Mouse (Mus musculus): ENCODE data around the gene Sparc. TPM values are rescaled to one million over a fixed set of nuclear protein-coding genes. Genes with fewer than 3 reads are reported as not detected.

The Sparc gene
- polyA plus RNA-seq, 1 experiment = 350 TPM

DNA sequence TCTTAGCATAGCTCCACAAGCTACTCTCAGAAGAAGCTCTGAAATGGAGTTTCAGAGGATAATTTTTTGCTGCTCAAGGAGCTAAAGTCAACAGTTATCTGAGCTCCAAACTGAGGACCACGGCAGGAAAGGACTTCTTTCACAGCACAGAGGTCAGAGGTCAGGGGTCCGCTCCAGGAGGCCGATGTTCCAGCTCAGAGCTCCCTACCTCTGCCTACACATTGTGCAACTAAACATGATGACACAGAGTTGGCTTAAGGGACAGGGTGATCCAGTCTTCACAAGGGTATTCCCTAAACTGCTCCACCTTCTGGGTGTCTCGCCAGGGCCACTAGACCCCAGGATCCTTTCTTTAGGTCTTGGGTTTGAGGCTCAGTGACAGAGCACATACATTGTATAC, 35.5 kb upstream of the Sparc start:
- Histone ChIP-seq H3K27me3 (ENCODE audit: control insufficient read depth, insufficient read depth, low read length) (no peaks in the 10 kb centered on the region), H3K4me1 (ENCODE audit: control insufficient read depth, insufficient read depth, insufficient read length, low read length) (peaks cover 11% of the 10 kb centered on the region), H3K4me3 (ENCODE audit: low read depth, low read length) (no peak overlapping the region), H3K36me3 (ENCODE audit: control insufficient read depth, insufficient read depth, low read length) (peaks cover 3% of the 10 kb centered on the region; the same call in 1 of the 2 replicates), H3K27ac (ENCODE audit: insufficient read depth, low read depth, low read length) (no peak overlapping the region)
- WGBS = 65% methylated on average over 4 of the region's 4 CpGs
- TF ChIP-seq POLR2A (IDR thresholded peaks at IDR 0.05; ENCODE audit: low read depth, low read length) = no peak
- no peak for TF ChIP-seq CTCF (IDR thresholded peaks at IDR 0.05; ENCODE audit: extremely low read depth, insufficient read length, insufficient replicate concordance, low read depth, low read length)

DNA sequence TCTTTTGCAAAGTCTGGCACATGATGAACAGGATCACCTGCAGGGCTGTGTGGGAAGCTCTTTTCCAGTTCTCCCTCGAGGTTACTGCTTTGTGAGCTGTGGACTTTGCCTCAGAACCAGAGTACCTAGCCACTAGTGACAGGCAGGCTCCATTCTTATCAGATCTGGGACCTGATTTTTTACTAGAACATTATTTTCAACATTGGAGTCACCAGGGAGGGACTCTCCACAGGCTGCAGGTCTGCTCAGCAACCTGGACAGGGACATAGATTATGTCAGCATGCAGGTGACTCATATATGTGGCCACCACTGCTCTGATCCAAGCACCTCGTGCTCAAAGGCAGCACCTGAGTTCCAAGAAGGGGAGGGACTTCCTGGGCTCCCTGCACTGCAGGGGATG, 32.2 kb upstream of the Sparc start:
- Histone ChIP-seq H3K4me1 (ENCODE audit: control insufficient read depth, insufficient read depth, insufficient read length, low read length) (peaks cover 6% of the 10 kb centered on the region), H3K36me3 (ENCODE audit: control insufficient read depth, insufficient read depth, low read length) (peaks cover 15% of the 10 kb centered on the region), H3K4me3 (ENCODE audit: low read depth, low read length) (no peak overlapping the region), H3K27ac (ENCODE audit: insufficient read depth, low read depth, low read length) (no peak overlapping the region), H3K27me3 (ENCODE audit: control insufficient read depth, insufficient read depth, low read length) (no peaks in the 10 kb centered on the region)
- 18% methylated on average over 2 of the region's 2 CpGs for WGBS
- TF ChIP-seq CTCF (IDR thresholded peaks at IDR 0.05; ENCODE audit: extremely low read depth, insufficient read length, insufficient replicate concordance, low read depth, low read length) (no peak), POLR2A (IDR thresholded peaks at IDR 0.05; ENCODE audit: low read depth, low read length) (no peak)

DNA sequence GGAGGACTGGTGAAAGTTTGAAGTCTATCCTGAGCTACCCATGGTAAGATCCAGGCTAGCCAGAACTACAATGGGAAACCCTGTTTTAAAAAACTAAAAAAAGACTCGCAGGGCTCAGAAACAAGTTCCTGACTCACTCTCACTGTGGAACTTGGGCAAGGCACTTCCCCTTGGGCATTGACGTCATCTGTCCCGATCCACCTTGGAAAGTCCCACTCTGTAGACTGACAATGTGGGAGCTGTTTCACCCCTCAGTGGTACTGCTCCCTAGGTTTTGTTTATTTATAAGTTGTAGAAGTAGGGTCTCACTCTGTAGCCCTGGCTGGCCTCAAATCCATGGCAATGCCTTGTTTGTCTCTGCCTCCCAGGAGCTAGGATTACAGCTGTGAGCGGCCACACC, 30.7 kb upstream of the Sparc start:
- no peaks in the 10 kb centered on the region for H3K27me3 ChIP-seq (ENCODE audit: control insufficient read depth, insufficient read depth, low read length)
- H3K4me3 ChIP-seq (ENCODE audit: low read depth, low read length) = no peak overlapping the region
- H3K36me3 ChIP-seq (ENCODE audit: control insufficient read depth, insufficient read depth, low read length) = peaks cover 28% of the 10 kb centered on the region
- H3K4me1 ChIP-seq (ENCODE audit: control insufficient read depth, insufficient read depth, insufficient read length, low read length) = peaks cover 6% of the 10 kb centered on the region
- peak overlapping the region; percentile 31; the same call in 1 of the 2 replicates for H3K27ac ChIP-seq (ENCODE audit: insufficient read depth, low read depth, low read length)
- WGBS = 86% methylated on average over 4 of the region's 4 CpGs
- no peak for TF ChIP-seq POLR2A (IDR thresholded peaks at IDR 0.05; ENCODE audit: low read depth, low read length)
- no peak for TF ChIP-seq CTCF (IDR thresholded peaks at IDR 0.05; ENCODE audit: extremely low read depth, insufficient read length, insufficient replicate concordance, low read depth, low read length)

GRCm38 (mm10) chr11:55450311-55450710, 27.3 kb upstream of the Sparc start:
- peaks cover 2% of the 10 kb centered on the region; the same call in 1 of the 2 replicates for H3K4me1 ChIP-seq (ENCODE audit: control insufficient read depth, insufficient read depth, insufficient read length, low read length)
- TF ChIP-seq CTCF (IDR thresholded peaks at IDR 0.05; ENCODE audit: extremely low read depth, insufficient read length, insufficient replicate concordance, low read depth, low read length) (no peak), POLR2A (IDR thresholded peaks at IDR 0.05; ENCODE audit: low read depth, low read length) (no peak)
- no peak overlapping the region for H3K27ac ChIP-seq (ENCODE audit: insufficient read depth, low read depth, low read length)
- H3K36me3 ChIP-seq (ENCODE audit: control insufficient read depth, insufficient read depth, low read length) = peaks cover 41% of the 10 kb centered on the region
- WGBS = 62% methylated on average over 4 of the region's 4 CpGs
- H3K27me3 ChIP-seq (ENCODE audit: control insufficient read depth, insufficient read depth, low read length) = no peaks in the 10 kb centered on the region
- no peak overlapping the region for H3K4me3 ChIP-seq (ENCODE audit: low read depth, low read length)

DNA sequence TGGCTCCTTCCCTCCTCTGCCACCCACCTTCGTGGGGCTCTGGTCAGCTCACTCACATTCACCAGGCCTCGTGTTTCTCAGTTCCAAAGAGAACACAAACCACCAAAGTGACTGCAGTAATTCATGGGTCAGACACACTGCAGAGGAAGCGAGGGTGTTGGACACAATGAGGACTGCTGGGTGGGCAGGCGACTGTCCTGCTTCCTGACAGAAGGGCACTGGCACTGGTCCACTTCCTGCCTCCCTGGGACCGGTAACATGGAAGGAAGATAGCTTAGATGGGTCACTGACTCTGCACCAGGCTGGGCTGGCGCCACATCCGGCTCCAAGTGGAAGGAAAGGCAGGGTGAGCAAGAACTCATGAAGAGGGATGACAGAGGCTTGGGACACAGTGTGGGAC, 26.5 kb upstream of the Sparc start:
- Histone ChIP-seq H3K27me3 (ENCODE audit: control insufficient read depth, insufficient read depth, low read length) (no peaks in the 10 kb centered on the region), H3K36me3 (ENCODE audit: control insufficient read depth, insufficient read depth, low read length) (peaks cover 42% of the 10 kb centered on the region), H3K27ac (ENCODE audit: insufficient read depth, low read depth, low read length) (no peak overlapping the region), H3K4me1 (ENCODE audit: control insufficient read depth, insufficient read depth, insufficient read length, low read length) (no peaks in the 10 kb centered on the region), H3K4me3 (ENCODE audit: low read depth, low read length) (no peak overlapping the region)
- TF ChIP-seq CTCF (IDR thresholded peaks at IDR 0.05; ENCODE audit: extremely low read depth, insufficient read length, insufficient replicate concordance, low read depth, low read length) (no peak), POLR2A (IDR thresholded peaks at IDR 0.05; ENCODE audit: low read depth, low read length) (no peak)
- 77% methylated on average over 7 of the region's 7 CpGs for WGBS

DNA sequence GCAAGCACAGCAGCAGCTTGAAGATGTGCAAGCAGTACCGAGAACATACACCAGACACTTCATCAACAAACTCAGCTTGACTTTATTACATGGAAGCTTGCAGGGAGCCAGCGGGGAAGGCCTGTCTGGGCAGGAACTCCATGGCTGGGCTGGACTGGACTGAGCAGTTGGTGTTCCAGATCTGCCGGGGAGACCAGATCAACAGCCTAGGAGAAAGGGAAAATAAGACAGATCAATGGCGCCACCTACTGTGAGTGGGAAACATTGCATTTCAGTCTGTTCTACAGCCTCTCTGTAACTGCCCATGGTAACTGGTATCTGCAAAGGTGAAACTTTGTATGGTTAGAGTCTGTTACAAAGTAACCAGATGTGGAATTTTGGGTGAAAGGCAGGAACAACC, 23.6 kb upstream of the Sparc start:
- Histone ChIP-seq H3K36me3 (ENCODE audit: control insufficient read depth, insufficient read depth, low read length) (peaks cover 34% of the 10 kb centered on the region), H3K27ac (ENCODE audit: insufficient read depth, low read depth, low read length) (no peak overlapping the region), H3K4me3 (ENCODE audit: low read depth, low read length) (no peak overlapping the region), H3K27me3 (ENCODE audit: control insufficient read depth, insufficient read depth, low read length) (no peaks in the 10 kb centered on the region), H3K4me1 (ENCODE audit: control insufficient read depth, insufficient read depth, insufficient read length, low read length) (no peaks in the 10 kb centered on the region)
- TF ChIP-seq POLR2A (IDR thresholded peaks at IDR 0.05; ENCODE audit: low read depth, low read length) = no peak
- peak; percentile 63; the same call in 1 of the 2 replicates for TF ChIP-seq CTCF (IDR thresholded peaks at IDR 0.05; ENCODE audit: extremely low read depth, insufficient read length, insufficient replicate concordance, low read depth, low read length)
- 25% methylated on average over 4 of the region's 4 CpGs for WGBS

DNA sequence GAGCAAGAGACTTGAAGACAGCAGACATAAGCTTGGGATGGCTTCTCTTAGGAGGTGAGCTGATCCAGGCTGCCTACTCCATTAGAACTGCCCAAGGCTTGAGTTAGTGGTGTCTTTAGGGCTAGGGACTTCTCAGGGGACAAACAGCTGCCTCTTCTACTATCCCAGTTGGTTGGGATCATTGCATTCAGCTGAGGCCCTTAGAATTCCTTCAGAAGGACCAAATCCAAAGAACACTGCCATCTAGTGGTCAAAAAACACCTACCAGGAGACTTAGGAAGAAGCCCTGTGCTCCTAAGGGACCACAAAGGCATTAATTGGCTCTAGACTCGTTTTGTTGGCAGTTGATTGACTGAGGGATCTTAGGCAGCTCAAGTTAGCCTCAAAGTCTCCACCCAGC, 21.8 kb upstream of the Sparc start:
- Histone ChIP-seq H3K36me3 (ENCODE audit: control insufficient read depth, insufficient read depth, low read length) (peaks cover 23% of the 10 kb centered on the region), H3K4me3 (ENCODE audit: low read depth, low read length) (no peak overlapping the region), H3K27me3 (ENCODE audit: control insufficient read depth, insufficient read depth, low read length) (no peaks in the 10 kb centered on the region), H3K4me1 (ENCODE audit: control insufficient read depth, insufficient read depth, insufficient read length, low read length) (no peaks in the 10 kb centered on the region), H3K27ac (ENCODE audit: insufficient read depth, low read depth, low read length) (no peak overlapping the region)
- peak; percentile 32; the same call in 1 of the 2 replicates for TF ChIP-seq CTCF (IDR thresholded peaks at IDR 0.05; ENCODE audit: extremely low read depth, insufficient read length, insufficient replicate concordance, low read depth, low read length)
- no peak for TF ChIP-seq POLR2A (IDR thresholded peaks at IDR 0.05; ENCODE audit: low read depth, low read length)
- WGBS = 2% methylated on average over 1 of the region's 1 CpGs

Measured in small intestine, adult 2 months (tissue).